Mouse (Mus musculus): ENCODE measurements around the gene Iffo2. TPM values are rescaled to one million over a fixed set of nuclear protein-coding genes. Genes with fewer than 3 reads are reported as not detected.

Gene Iffo2
- polyA plus RNA-seq, 2 experiments = 5.8 to 8.8 TPM

DNA sequence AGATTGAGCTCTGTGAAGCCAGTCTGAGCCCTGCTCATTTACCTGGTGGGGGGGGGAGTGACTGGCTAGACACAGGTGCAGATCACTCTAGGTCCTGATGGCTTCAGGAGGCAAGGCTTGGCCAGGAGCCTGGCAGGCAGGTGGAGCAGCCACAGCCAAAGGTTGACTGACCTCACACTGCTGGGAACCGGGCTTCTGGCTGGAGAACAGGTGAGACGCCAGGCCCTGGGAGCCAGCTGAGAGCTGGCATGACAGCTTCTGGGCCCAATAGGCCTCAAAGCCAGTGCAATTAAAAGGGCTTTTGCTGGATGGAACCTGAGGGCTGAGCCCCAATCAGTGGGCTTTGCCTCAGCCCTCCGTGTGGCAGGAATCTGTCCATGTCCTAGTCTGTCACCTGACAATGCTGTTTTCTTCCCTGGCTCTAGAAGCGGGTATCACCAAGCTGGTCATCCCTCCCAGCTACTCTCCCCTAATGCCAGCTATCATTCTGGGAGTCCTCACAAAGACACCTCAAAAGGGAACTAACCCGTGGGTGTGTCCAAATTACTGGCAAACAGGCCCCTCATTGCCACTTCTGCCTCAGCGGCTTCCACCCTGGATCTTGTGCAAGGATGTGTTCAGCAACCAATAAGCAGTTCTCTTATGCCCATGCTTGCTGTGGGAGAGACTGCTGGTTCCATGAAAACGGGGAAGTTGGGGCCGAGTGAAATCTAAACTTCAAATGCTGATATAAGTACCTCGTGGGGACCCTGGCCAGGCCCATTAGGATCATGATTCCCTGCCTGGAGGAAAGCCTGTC, 36.9 kb upstream of the Iffo2 start:
- Histone ChIP-seq H3K9ac (ENCODE audit: low read depth, low read length, severe bottlenecking) (no peak overlapping the region), H3K9me3 (ENCODE audit: control insufficient read depth, low read length) (no peaks in the 10 kb centered on the region), H3K27ac (replicated peaks; ENCODE audit: low read depth, low read length) (no peak overlapping the region), H3K27me3 (ENCODE audit: control insufficient read depth, insufficient read depth, low read length) (no peaks in the 10 kb centered on the region), H3K36me3 (ENCODE audit: control insufficient read depth, insufficient read depth, low read length) (peaks cover 33% of the 10 kb centered on the region), H3K4me3 (replicated peaks; ENCODE audit: low read length) (no peak overlapping the region), H3K4me1 (ENCODE audit: control insufficient read depth, insufficient read depth, low read length) (no peaks in the 10 kb centered on the region), H3K4me2 (replicated peaks; ENCODE audit: low read depth, low read length, severe bottlenecking) (no peak overlapping the region)
- no peak for DNase-seq (ENCODE audit: low spot score)
- no peak for TF ChIP-seq POLR2A (IDR thresholded peaks at IDR 0.05; ENCODE audit: borderline replicate concordance, extremely low read depth, insufficient read depth, insufficient read length)
- no peak for ATAC-seq (ENCODE audit: low FRiP score, low read depth)
- 69% methylated on average over 9 of the region's 9 CpGs for WGBS

- H3K36me3 ChIP-seq (ENCODE audit: control insufficient read depth, insufficient read depth, low read length) = no peaks in the 10 kb centered on the region
- ATAC-seq (ENCODE audit: low FRiP score, low read depth) (0 out of 2 replicates have a peak, but pooled peaks have one; percentile 11), DNase-seq (ENCODE audit: low spot score) (peak; percentile 18)
- TF ChIP-seq POLR2A (IDR thresholded peaks at IDR 0.05; ENCODE audit: borderline replicate concordance, extremely low read depth, insufficient read depth, insufficient read length) = no peak
- H3K4me3 ChIP-seq (replicated peaks; ENCODE audit: low read length) = no peak overlapping the region
- no peak overlapping the region for H3K4me2 ChIP-seq (replicated peaks; ENCODE audit: low read depth, low read length, severe bottlenecking)
- H3K27ac ChIP-seq (replicated peaks; ENCODE audit: low read depth, low read length) = no peak overlapping the region
- H3K9ac ChIP-seq (ENCODE audit: low read depth, low read length, severe bottlenecking) = no peak overlapping the region; the same call in 1 of the 2 replicates
- 0 out of 2 replicates have a peak, but pooled peaks cover 5% of the 10 kb centered on the region for H3K9me3 ChIP-seq (ENCODE audit: control insufficient read depth, low read length)
- no peaks in the 10 kb centered on the region for H3K27me3 ChIP-seq (ENCODE audit: control insufficient read depth, insufficient read depth, low read length)
- H3K4me1 ChIP-seq (ENCODE audit: control insufficient read depth, insufficient read depth, low read length) = no peaks in the 10 kb centered on the region; the same call in 1 of the 2 replicates
- WGBS = 60% methylated on average over 14 of the region's 14 CpGs
Observed at GRCm38 (mm10) chr4:139500814-139501213, 29.5 kb upstream of the Iffo2 start.

DNA sequence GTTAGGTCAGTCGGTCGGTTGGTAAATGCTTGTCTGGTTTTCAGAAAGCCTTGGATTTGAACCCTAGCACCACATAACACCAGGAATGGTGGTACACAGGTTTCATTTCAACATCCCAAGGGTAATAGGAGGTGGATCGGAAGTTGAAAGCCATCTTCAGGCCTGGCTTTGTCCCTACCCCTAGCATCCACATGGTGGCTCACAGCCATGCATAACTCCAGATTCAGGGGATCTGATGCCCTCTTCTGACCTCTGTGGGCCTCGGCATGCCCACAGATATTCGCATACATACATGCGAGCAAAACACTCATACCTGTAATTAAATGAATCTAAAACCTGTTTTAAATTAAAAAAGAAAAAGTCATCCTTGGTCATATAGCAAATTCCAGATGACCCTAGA, 28.6 kb upstream of the Iffo2 start:
- 0 out of 2 replicates have a peak, but pooled peaks cover 5% of the 10 kb centered on the region for H3K9me3 ChIP-seq (ENCODE audit: control insufficient read depth, low read length)
- H3K4me2 ChIP-seq (replicated peaks; ENCODE audit: low read depth, low read length, severe bottlenecking) = no peak overlapping the region
- H3K9ac ChIP-seq (ENCODE audit: low read depth, low read length, severe bottlenecking) = no peak overlapping the region
- no peak for TF ChIP-seq POLR2A (IDR thresholded peaks at IDR 0.05; ENCODE audit: borderline replicate concordance, extremely low read depth, insufficient read depth, insufficient read length)
- no peaks in the 10 kb centered on the region for H3K36me3 ChIP-seq (ENCODE audit: control insufficient read depth, insufficient read depth, low read length)
- DNase-seq (ENCODE audit: low spot score) (no peak), ATAC-seq (ENCODE audit: low FRiP score, low read depth) (no peak)
- WGBS = 78% methylated on average over 6 of the region's 6 CpGs
- no peak overlapping the region for H3K4me3 ChIP-seq (replicated peaks; ENCODE audit: low read length)
- H3K27ac ChIP-seq (replicated peaks; ENCODE audit: low read depth, low read length) = no peak overlapping the region
- no peaks in the 10 kb centered on the region for H3K27me3 ChIP-seq (ENCODE audit: control insufficient read depth, insufficient read depth, low read length)
- no peaks in the 10 kb centered on the region; the same call in 1 of the 2 replicates for H3K4me1 ChIP-seq (ENCODE audit: control insufficient read depth, insufficient read depth, low read length)

DNA sequence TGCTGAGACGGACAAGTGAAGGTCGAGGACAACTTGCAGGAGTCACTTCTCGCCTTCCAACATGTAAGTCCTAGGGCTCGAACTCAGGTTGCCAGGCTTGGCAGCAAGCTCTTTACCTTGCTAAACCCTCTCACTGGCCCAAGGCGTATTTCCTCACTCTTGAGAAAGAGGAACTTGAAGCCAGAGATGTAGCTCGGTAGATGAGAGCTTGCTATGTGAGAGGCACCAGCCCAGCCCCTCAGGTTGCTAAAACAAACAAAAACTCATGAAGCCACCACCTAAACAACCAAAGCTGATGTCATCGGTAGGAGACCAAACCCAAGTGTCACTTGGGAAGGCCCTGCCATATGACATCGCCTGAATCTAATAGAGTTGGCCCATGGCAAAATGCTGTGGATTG, 26.4 kb upstream of the Iffo2 start:
- 0 out of 2 replicates have a peak, but pooled peaks cover 5% of the 10 kb centered on the region for H3K9me3 ChIP-seq (ENCODE audit: control insufficient read depth, low read length)
- no peaks in the 10 kb centered on the region for H3K36me3 ChIP-seq (ENCODE audit: control insufficient read depth, insufficient read depth, low read length)
- H3K27ac ChIP-seq (replicated peaks; ENCODE audit: low read depth, low read length) = no peak overlapping the region
- no peak for TF ChIP-seq POLR2A (IDR thresholded peaks at IDR 0.05; ENCODE audit: borderline replicate concordance, extremely low read depth, insufficient read depth, insufficient read length)
- H3K9ac ChIP-seq (ENCODE audit: low read depth, low read length, severe bottlenecking) = no peak overlapping the region
- H3K4me3 ChIP-seq (replicated peaks; ENCODE audit: low read length) = no peak overlapping the region
- H3K4me1 ChIP-seq (ENCODE audit: control insufficient read depth, insufficient read depth, low read length) = no peaks in the 10 kb centered on the region; the same call in 1 of the 2 replicates
- no peak overlapping the region for H3K4me2 ChIP-seq (replicated peaks; ENCODE audit: low read depth, low read length, severe bottlenecking)
- ATAC-seq (ENCODE audit: low FRiP score, low read depth) (no peak), DNase-seq (ENCODE audit: low spot score) (no peak)
- H3K27me3 ChIP-seq (ENCODE audit: control insufficient read depth, insufficient read depth, low read length) = no peaks in the 10 kb centered on the region
- WGBS = 84% methylated on average over 8 of the region's 8 CpGs

GRCm38 (mm10) chr4:139505716-139506115, 24.6 kb upstream of the Iffo2 start:
- no peak for TF ChIP-seq POLR2A (IDR thresholded peaks at IDR 0.05; ENCODE audit: borderline replicate concordance, extremely low read depth, insufficient read depth, insufficient read length)
- Histone ChIP-seq H3K9me3 (ENCODE audit: control insufficient read depth, low read length) (0 out of 2 replicates have a peak, but pooled peaks cover 5% of the 10 kb centered on the region), H3K36me3 (ENCODE audit: control insufficient read depth, insufficient read depth, low read length) (no peaks in the 10 kb centered on the region), H3K9ac (ENCODE audit: low read depth, low read length, severe bottlenecking) (no peak overlapping the region), H3K4me2 (replicated peaks; ENCODE audit: low read depth, low read length, severe bottlenecking) (no peak overlapping the region), H3K4me1 (ENCODE audit: control insufficient read depth, insufficient read depth, low read length) (no peaks in the 10 kb centered on the region; the same call in 1 of the 2 replicates), H3K27ac (replicated peaks; ENCODE audit: low read depth, low read length) (no peak overlapping the region), H3K27me3 (ENCODE audit: control insufficient read depth, insufficient read depth, low read length) (no peaks in the 10 kb centered on the region), H3K4me3 (replicated peaks; ENCODE audit: low read length) (no peak overlapping the region)
- DNase-seq (ENCODE audit: low spot score) = no peak
- 78% methylated on average over 4 of the region's 4 CpGs for WGBS
- no peak for ATAC-seq (ENCODE audit: low FRiP score, low read depth)

Data from limb, embryonic 14.5 days (tissue).